In genomic region chr17:30230428-30230827, GRCm38 (mm10) we compare ENCODE assay signal across 15 mouse cellular contexts.
DNase-seq lines count a peak whose midpoint lies in the region; ATAC-seq lines count a peak whose summit lies in the region.
"Had no signal": no experiment of that assay in that cellular context is flagged by ENCODE, and none has a peak within 500 bp of the region (broad histone marks: within the 10 kb centered on the region; RNA-seq: fewer than 3 reads in every experiment).

No protein-coding gene starts in this region.

- WGBS in lung, embryonic 15.5 days: 71% methylated on average over 4 of the region's 4 CpGs

- no peaks in the 10 kb centered on the region for H3K27me3 ChIP-seq in lung, embryonic 15.5 days
- H3K27me3 ChIP-seq: forebrain, embryonic 15.5 days had no signal

- ATAC-seq in lung, embryonic 15.5 days (ENCODE audit: borderline replicate concordance, extremely low read depth, low FRiP score, low TSS enrichment): peak; percentile 53; the same call in 1 of the 2 replicates
- ATAC-seq: forebrain, embryonic 15.5 days had no signal

- H3K4me3 ChIP-seq in lung, embryonic 15.5 days: no peak overlapping the region
- H3K4me3 ChIP-seq: erythroblast, embryonic 14.5 days; forebrain, embryonic 15.5 days; myocyte had no signal

- H3K4me2 ChIP-seq in lung, embryonic 15.5 days: no peak overlapping the region
- H3K4me2 ChIP-seq: forebrain, embryonic 15.5 days; midbrain, embryonic 11.5 days had no signal

- no peak overlapping the region for H3K9ac ChIP-seq in lung, embryonic 15.5 days
- H3K9ac ChIP-seq: forebrain, embryonic 15.5 days had no signal

- no peaks in the 10 kb centered on the region for H3K9me3 ChIP-seq in lung, embryonic 15.5 days
- H3K9me3 ChIP-seq: forebrain, embryonic 15.5 days had no signal

- peaks cover 30% of the 10 kb centered on the region for H3K4me1 ChIP-seq in lung, embryonic 15.5 days

- intact Hi-C loops in heart, postnatal 14 days (cut with DNase I): no loop called here

- no peaks in the 10 kb centered on the region for H3K36me3 ChIP-seq in lung, embryonic 15.5 days
- H3K36me3 ChIP-seq: forebrain, embryonic 15.5 days had no signal

- 0 out of 2 replicates have a peak overlapping the region, but pooled peaks have one; percentile 15 for H3K27ac ChIP-seq in lung, embryonic 15.5 days
- H3K27ac ChIP-seq: forebrain, embryonic 15.5 days had no signal

- peak; percentile 41 to 42 for DNase-seq in heart, postnatal 14 days
- no peak for DNase-seq in heart, adult 8-10 months (ENCODE audit: low spot score)
- peak; percentile 64 for DNase-seq in kidney, postnatal 10 days
- DNase-seq in kidney, adult 8-10 months: no peak
- DNase-seq in lung, postnatal 36 days: peak; percentile 55
- DNase-seq in right cerebral cortex, postnatal 4 days: no peak
- DNase-seq: cerebellum, postnatal 10 days; right cerebral cortex, adult 18-20 months; spleen, adult 18-20 months; thymus, postnatal 4 days had no signal

Comparison
In these comparisons a context has a peak if more than half of its experiments do, and no peak if none do; other contexts are left out.
1. DNase-seq: peak in heart, postnatal 14 days (2 of 2), kidney, postnatal 10 days (single experiment) and lung, postnatal 36 days (single experiment); none in heart, adult 8-10 months (single experiment), kidney, adult 8-10 months (0 of 2) and right cerebral cortex, postnatal 4 days (single experiment).